In genomic region chr3:121370301-121370700, GRCm38 (mm10) we compare ENCODE assay signal across 10 mouse cellular contexts. TPM values are rescaled to one million over a fixed set of nuclear protein-coding genes. Genes with fewer than 3 reads are reported as not detected.
DNase-seq lines count a peak whose midpoint lies in the region; ATAC-seq and TF ChIP-seq lines count a peak whose summit lies in the region.
"Had no signal": no experiment of that assay in that cellular context is flagged by ENCODE, and none has a peak within 500 bp of the region (broad histone marks: within the 10 kb centered on the region; RNA-seq: fewer than 3 reads in every experiment).

No protein-coding gene starts in this region.

- H3K36me3 ChIP-seq in forebrain, embryonic 15.5 days: no peaks in the 10 kb centered on the region
- H3K36me3 ChIP-seq in forebrain, embryonic 13.5 days (ENCODE audit: poor library complexity, severe bottlenecking): no peaks in the 10 kb centered on the region
- H3K36me3 ChIP-seq in intestine, postnatal 0 days (ENCODE audit: control insufficient read depth, insufficient read depth): no peaks in the 10 kb centered on the region
- H3K36me3 ChIP-seq: kidney, embryonic 15.5 days; neural tube, embryonic 12.5 days had no signal

- no peak for ATAC-seq in forebrain, embryonic 15.5 days (replicated peaks)
- no peak for ATAC-seq in forebrain, embryonic 13.5 days
- no peak for ATAC-seq in intestine, postnatal 0 days

- H3K27me3 ChIP-seq in forebrain, embryonic 15.5 days: no peaks in the 10 kb centered on the region
- H3K27me3 ChIP-seq in forebrain, embryonic 13.5 days: no peaks in the 10 kb centered on the region
- H3K27me3 ChIP-seq in intestine, postnatal 0 days (replicated peaks; ENCODE audit: control insufficient read depth, insufficient read depth, low read length): no peaks in the 10 kb centered on the region
- H3K27me3 ChIP-seq: kidney, embryonic 15.5 days; neural tube, embryonic 12.5 days had no signal

- no peak overlapping the region for H3K4me3 ChIP-seq in forebrain, embryonic 15.5 days
- H3K4me3 ChIP-seq in forebrain, embryonic 13.5 days: no peak overlapping the region
- no peak overlapping the region for H3K4me3 ChIP-seq in intestine, postnatal 0 days (ENCODE audit: low read depth, low read length)
- H3K4me3 ChIP-seq: kidney, embryonic 15.5 days; neural tube, embryonic 12.5 days had no signal

- no peak overlapping the region for H3K4me2 ChIP-seq in forebrain, embryonic 15.5 days (replicated peaks)
- H3K4me2 ChIP-seq in forebrain, embryonic 13.5 days: no peak overlapping the region
- H3K4me2 ChIP-seq in intestine, postnatal 0 days (replicated peaks; ENCODE audit: low read depth): no peak overlapping the region
- H3K4me2 ChIP-seq: kidney, embryonic 15.5 days; neural tube, embryonic 12.5 days had no signal

- intact Hi-C loops in left cerebral cortex, postnatal 14 days (cut with DNase I): no loop called here

- peaks cover 9% of the 10 kb centered on the region; the same call in 1 of the 2 replicates for H3K4me1 ChIP-seq in forebrain, embryonic 15.5 days
- peaks cover 14% of the 10 kb centered on the region; the same call in 1 of the 2 replicates for H3K4me1 ChIP-seq in forebrain, embryonic 13.5 days
- no peaks in the 10 kb centered on the region; the same call in 1 of the 2 replicates for H3K4me1 ChIP-seq in intestine, postnatal 0 days (replicated peaks; ENCODE audit: control insufficient read depth, insufficient read depth, low read length)
- H3K4me1 ChIP-seq: neural tube, embryonic 12.5 days had no signal

- no peak for TF ChIP-seq CTCF in intestine, postnatal 0 days (IDR thresholded peaks at IDR 0.05; ENCODE audit: low read depth)

- H3K9ac ChIP-seq in forebrain, embryonic 15.5 days (replicated peaks): no peak overlapping the region
- H3K9ac ChIP-seq in forebrain, embryonic 13.5 days: no peak overlapping the region
- H3K9ac ChIP-seq in intestine, postnatal 0 days (ENCODE audit: low read depth, low read length): no peak overlapping the region
- H3K9ac ChIP-seq: kidney, embryonic 15.5 days; neural tube, embryonic 12.5 days had no signal

- H3K27ac ChIP-seq in forebrain, embryonic 15.5 days (replicated peaks): 0 out of 2 replicates have a peak overlapping the region, but pooled peaks have one; percentile 7
- H3K27ac ChIP-seq in forebrain, embryonic 13.5 days: no peak overlapping the region
- H3K27ac ChIP-seq in intestine, postnatal 0 days (ENCODE audit: low read depth, low read length): no peak overlapping the region
- H3K27ac ChIP-seq: neural tube, embryonic 12.5 days had no signal

- peak; percentile 13 for DNase-seq in right cerebral cortex, postnatal 25 days
- no peak for DNase-seq in right cerebral cortex, postnatal 4 days
- peak; percentile 91 for DNase-seq in naive thymus-derived CD4-positive, alpha-beta T cell, adult 2 months (ENCODE audit: low read depth)
- DNase-seq in adrenal gland, adult 8-10 months: no peak
- DNase-seq in left cerebral cortex, postnatal 14 days (ENCODE audit: low spot score in 2 of 2): no peak

- 91% methylated on average over 13 of the region's 13 CpGs for WGBS in forebrain, embryonic 15.5 days
- WGBS in forebrain, embryonic 13.5 days: 89% methylated on average over 13 of the region's 13 CpGs
- WGBS in intestine, postnatal 0 days: 77% methylated on average over 13 of the region's 13 CpGs

- no peaks in the 10 kb centered on the region for H3K9me3 ChIP-seq in forebrain, embryonic 15.5 days
- no peaks in the 10 kb centered on the region for H3K9me3 ChIP-seq in forebrain, embryonic 13.5 days (replicated peaks)
- no peaks in the 10 kb centered on the region for H3K9me3 ChIP-seq in intestine, postnatal 0 days (ENCODE audit: control insufficient read depth)
- H3K9me3 ChIP-seq: kidney, embryonic 15.5 days; neural tube, embryonic 12.5 days had no signal

RNA-seq across cellular contexts. Expression of gene Cnn3, which starts 56.0 kb away (rescaled TPM):
- 645 and 663 TPM in 2 replicates for polyA plus RNA-seq in forebrain, embryonic 15.5 days (2015; fragmentation: Nextera tagmentation; extraction: Ambion mirVana)
- polyA plus RNA-seq in forebrain, embryonic 13.5 days (2015; fragmentation: Nextera tagmentation; extraction: Ambion mirVana): 770 and 773 TPM in 2 replicates
- total RNA-seq in adrenal gland, adult 8-10 months (2022): 100 to 1,000 TPM; 268 to 287 (median 284) TPM
- 10 to 100 TPM; 65.0 to 67.9 TPM for total RNA-seq in left cerebral cortex, postnatal 14 days (2021)
- 132 and 135 TPM in 2 replicates for polyA plus RNA-seq in intestine, postnatal 0 days (2015; fragmentation: Nextera tagmentation; extraction: Ambion mirVana)

Comparison
In these comparisons a context has a peak if more than half of its experiments do, and no peak if none do; other contexts are left out.
1. DNase-seq: peak in right cerebral cortex, postnatal 25 days (single experiment) and naive thymus-derived CD4-positive, alpha-beta T cell, adult 2 months (single experiment); none in right cerebral cortex, postnatal 4 days (single experiment), adrenal gland, adult 8-10 months (single experiment) and left cerebral cortex, postnatal 14 days (0 of 2).